Mouse (Mus musculus) brown adipose tissue, adult 24 weeks (tissue): Measurements from ENCODE around the gene Myct1. TPM values are rescaled to one million over a fixed set of nuclear protein-coding genes. Genes with fewer than 3 reads are reported as not detected.

Source experiments
- H3K27ac ChIP-seq: fragments of 200-500 bp; replicated peaks from 2 replicates; pipeline ENCODE4 v1.5.1; 2012; ENCODE audit warnings: low read depth, mild to moderate bottlenecking, low read length
- H3K4me1 ChIP-seq: fragments of 200-500 bp; 2 replicates; pipeline ENCODE4 v1.6.1; 2012; ENCODE audit warnings: low read length, mixed read lengths; ENCODE audit not compliant: control insufficient read depth, insufficient read depth, insufficient read length
- H3K4me3 ChIP-seq: fragments of 200-500 bp; 2 replicates; pipeline ENCODE4 v1.5.1; 2012; ENCODE audit warnings: low read depth, mild to moderate bottlenecking, low read length, moderate library complexity; ENCODE audit not compliant: insufficient read depth
- polyA plus RNA-seq: library from polyadenylated mRNA; stranded (reverse); fragments of >200 nt; gene quantifications from 2 replicates; pipeline ENCODE4 v1.2.4, GENCODE M21; 2012; ENCODE audit not compliant: missing spikeins, insufficient read depth, insufficient read length

Gene Myct1
- 6.2 and 9.2 TPM in 2 replicates for polyA plus RNA-seq

- H3K4me3 ChIP-seq, result peak within 1 kb of the TSS; percentile 71
- H3K27ac ChIP-seq, result peak within 1 kb of the TSS; percentile 94
- H3K4me1 ChIP-seq, result peaks cover 4% of the 10 kb centered on the region; the same call in 1 of the 2 replicates
These were observed at the start of gene Myct1 for GRCm38 (mm10) chr10:5593464-5593863. Gene Myct1 (plus strand): TSS chr10:5593775.

- Histone ChIP-seq H3K4me1 (no peaks in the 10 kb centered on the region), H3K4me3 (no peak overlapping the region), H3K27ac (no peak overlapping the region)
These were observed 47.1 kb upstream of the Myct1 start for GRCm38 (mm10) chr10:5546428-5546827.

GRCm38 (mm10) chr10:5547769-5548168 is 45.8 kb upstream of the Myct1 start:
- Histone ChIP-seq H3K4me1 (no peaks in the 10 kb centered on the region), H3K27ac (no peak overlapping the region)

GRCm38 (mm10) chr10:5548651-5549050 is 44.9 kb upstream of the Myct1 start:
- no peak overlapping the region for H3K27ac ChIP-seq
- no peak overlapping the region for H3K4me3 ChIP-seq
- no peaks in the 10 kb centered on the region for H3K4me1 ChIP-seq

More at GRCm38 (mm10) chr10:5547769-5548168, 45.8 kb upstream of the Myct1 start:
- H3K4me3 ChIP-seq, result no peak overlapping the region

- Histone ChIP-seq H3K27ac (peak overlapping the region; percentile 6), H3K4me1 (no peaks in the 10 kb centered on the region), H3K4me3 (peak overlapping the region; percentile 68)
These were observed 43.8 kb upstream of the Myct1 start for GRCm38 (mm10) chr10:5549871-5550167.

GRCm38 (mm10) chr10:5550168-5551021 is 43.2 kb upstream of the Myct1 start:
- H3K4me1 ChIP-seq, result no peaks in the 10 kb centered on the region
- H3K27ac ChIP-seq, result peak overlapping the region; percentile 44
- peak overlapping the region; percentile 68 for H3K4me3 ChIP-seq

- no peaks in the 10 kb centered on the region for H3K4me1 ChIP-seq
- peak within 1 kb of the TSS; percentile 68 for H3K4me3 ChIP-seq
- peak within 1 kb of the TSS; percentile 44 for H3K27ac ChIP-seq
These were observed 42.2 kb upstream of the Myct1 start, which contains the start of gene Syne1 for GRCm38 (mm10) chr10:5551382-5551781. Gene Syne1 (minus strand): TSS chr10:5551482.

GRCm38 (mm10) chr10:5554941-5555340 is 38.6 kb upstream of the Myct1 start:
- H3K4me3 ChIP-seq, result no peak overlapping the region
- H3K4me1 ChIP-seq, result no peaks in the 10 kb centered on the region
- H3K27ac ChIP-seq, result no peak overlapping the region

- Histone ChIP-seq H3K4me3 (no peak overlapping the region), H3K27ac (no peak overlapping the region), H3K4me1 (no peaks in the 10 kb centered on the region)
These were observed 34.8 kb upstream of the Myct1 start for GRCm38 (mm10) chr10:5558808-5559207.

GRCm38 (mm10) chr10:5560526-5560925 is 33.0 kb upstream of the Myct1 start:
- Histone ChIP-seq H3K4me1 (no peaks in the 10 kb centered on the region), H3K27ac (no peak overlapping the region), H3K4me3 (no peak overlapping the region)

GRCm38 (mm10) chr10:5561706-5562105 is 31.9 kb upstream of the Myct1 start:
- Histone ChIP-seq H3K4me1 (no peaks in the 10 kb centered on the region), H3K4me3 (no peak overlapping the region), H3K27ac (no peak overlapping the region)

GRCm38 (mm10) chr10:5568991-5569390 is 24.6 kb upstream of the Myct1 start:
- H3K27ac ChIP-seq, result no peak overlapping the region
- no peak overlapping the region for H3K4me3 ChIP-seq
- H3K4me1 ChIP-seq, result peaks cover 5% of the 10 kb centered on the region; the same call in 1 of the 2 replicates

GRCm38 (mm10) chr10:5570059-5570458 is 23.5 kb upstream of the Myct1 start:
- Histone ChIP-seq H3K4me1 (peaks cover 5% of the 10 kb centered on the region; the same call in 1 of the 2 replicates), H3K27ac (no peak overlapping the region)

GRCm38 (mm10) chr10:5571332-5571731 is 22.2 kb upstream of the Myct1 start:
- H3K27ac ChIP-seq, result no peak overlapping the region
- peaks cover 5% of the 10 kb centered on the region; the same call in 1 of the 2 replicates for H3K4me1 ChIP-seq
- H3K4me3 ChIP-seq, result no peak overlapping the region

More at GRCm38 (mm10) chr10:5570059-5570458, 23.5 kb upstream of the Myct1 start:
- no peak overlapping the region for H3K4me3 ChIP-seq

- Histone ChIP-seq H3K4me1 (peaks cover 5% of the 10 kb centered on the region; the same call in 1 of the 2 replicates), H3K4me3 (no peak overlapping the region), H3K27ac (no peak overlapping the region)
These were observed 20.2 kb upstream of the Myct1 start for GRCm38 (mm10) chr10:5573328-5573727.

GRCm38 (mm10) chr10:5591061-5591460 is 2.5 kb upstream of the Myct1 start:
- Histone ChIP-seq H3K4me1 (peaks cover 4% of the 10 kb centered on the region; the same call in 1 of the 2 replicates), H3K27ac (peak overlapping the region; percentile 100), H3K4me3 (no peak overlapping the region)
